Mouse (Mus musculus): ENCODE measurements around the gene Tesc.

Gene Tesc

GRCm38 (mm10) chr5:118045385-118045784 lies 17.8 kb downstream of the Tesc start:
- DNase-seq = no peak

DNA sequence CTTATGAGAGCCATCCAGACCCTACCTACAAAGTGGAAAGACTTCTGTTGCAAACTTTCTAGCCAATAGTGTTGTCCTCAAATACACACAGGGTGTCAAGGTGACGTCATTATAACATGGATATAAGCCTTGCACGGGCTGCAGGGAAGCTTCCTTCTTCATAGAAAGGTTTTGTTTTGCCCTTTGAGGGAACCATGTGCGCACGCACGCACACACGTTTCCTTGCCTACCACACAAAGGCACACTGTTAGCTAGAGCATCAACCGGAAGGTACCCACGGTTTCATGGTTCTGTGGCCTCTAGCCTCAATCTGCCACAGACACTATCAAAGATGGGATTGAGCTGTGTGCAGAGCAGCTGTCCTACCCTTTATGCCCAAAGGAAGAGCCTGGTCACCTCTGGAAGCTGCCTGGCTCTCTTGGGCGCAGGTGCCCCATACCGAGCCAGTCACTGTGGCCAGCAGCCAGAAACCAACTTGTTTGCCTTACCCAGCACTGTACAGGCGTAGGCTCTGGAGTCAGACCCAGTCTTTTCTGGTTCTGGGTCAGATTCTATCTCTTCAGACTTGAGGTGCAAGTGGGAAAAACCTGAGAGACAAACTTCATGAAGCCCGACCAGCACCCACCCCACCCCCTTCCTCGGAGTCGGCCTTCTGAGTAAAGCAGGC lies 19.7 kb downstream of the Tesc start:
- peak; percentile 38 for DNase-seq

- no peak for DNase-seq
These were observed 20.9 kb downstream of the Tesc start for GRCm38 (mm10) chr5:118048412-118048811.

DNA sequence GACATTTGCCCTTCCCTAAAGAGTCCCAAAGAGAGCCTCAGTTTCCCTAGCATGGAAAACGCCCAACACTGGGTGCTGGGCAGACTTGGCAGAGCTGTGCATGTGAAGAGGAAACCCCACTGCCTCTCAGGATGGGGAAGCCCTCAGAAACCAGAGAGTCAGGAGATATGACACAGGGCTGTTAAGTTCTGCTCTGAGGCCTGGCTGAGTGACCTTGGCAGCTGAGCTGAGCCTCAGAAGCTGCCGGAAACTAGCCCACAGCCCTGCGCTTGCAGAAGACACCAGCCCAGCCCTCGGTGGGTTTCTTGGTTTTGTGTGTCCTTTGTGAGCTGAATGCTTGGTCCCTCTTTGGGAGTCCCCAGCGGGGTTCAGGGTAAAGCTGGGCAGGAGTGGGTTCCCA lies 21.4 kb downstream of the Tesc start:
- DNase-seq = no peak

DNA sequence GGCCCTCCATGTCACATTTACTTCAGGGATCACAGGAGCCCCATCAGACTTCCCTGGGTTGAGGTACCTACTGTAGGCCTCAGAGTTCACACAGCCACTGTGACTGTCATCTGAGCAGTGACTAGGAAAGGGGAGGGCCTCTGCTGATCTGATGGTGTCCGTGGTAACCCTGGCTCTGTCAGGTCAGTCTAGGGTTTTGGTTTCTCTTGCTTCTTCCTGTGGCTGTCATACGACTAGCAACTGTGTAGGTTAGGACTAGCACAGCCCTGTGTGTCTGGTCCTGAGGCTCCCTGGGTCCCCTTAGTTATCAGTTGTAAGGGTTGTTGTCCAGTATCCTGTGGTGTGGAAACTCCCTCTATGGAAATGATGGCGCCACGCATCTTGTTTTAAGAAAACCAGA lies 23.2 kb downstream of the Tesc start:
- DNase-seq = no peak

- DNase-seq = peak; percentile 80
These were observed 24.6 kb downstream of the Tesc start for GRCm38 (mm10) chr5:118051981-118052662.

DNA sequence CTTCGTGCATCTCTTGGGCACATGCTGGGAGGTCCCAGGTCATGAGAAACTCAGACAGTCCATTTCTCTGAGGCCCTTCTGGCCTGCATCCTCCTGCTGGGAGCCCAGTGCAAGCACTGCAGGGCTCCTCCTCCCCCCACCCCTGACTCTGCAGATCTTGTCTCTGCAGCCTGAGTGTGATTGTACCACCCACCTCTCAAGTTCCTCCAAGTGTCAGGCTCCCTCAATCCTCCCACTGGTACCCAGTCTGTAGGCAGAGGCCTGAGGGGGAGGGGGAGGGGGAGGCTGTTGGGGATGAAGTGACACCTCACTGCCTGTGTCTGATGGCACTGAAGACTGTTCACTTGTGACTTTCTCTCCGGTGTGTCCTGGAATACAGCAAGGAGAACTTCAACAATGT lies 25.7 kb downstream of the Tesc start:
- DNase-seq = no peak

- peak; percentile 30 for DNase-seq
These were observed 30.1 kb downstream of the Tesc start for GRCm38 (mm10) chr5:118057508-118058111.

DNA sequence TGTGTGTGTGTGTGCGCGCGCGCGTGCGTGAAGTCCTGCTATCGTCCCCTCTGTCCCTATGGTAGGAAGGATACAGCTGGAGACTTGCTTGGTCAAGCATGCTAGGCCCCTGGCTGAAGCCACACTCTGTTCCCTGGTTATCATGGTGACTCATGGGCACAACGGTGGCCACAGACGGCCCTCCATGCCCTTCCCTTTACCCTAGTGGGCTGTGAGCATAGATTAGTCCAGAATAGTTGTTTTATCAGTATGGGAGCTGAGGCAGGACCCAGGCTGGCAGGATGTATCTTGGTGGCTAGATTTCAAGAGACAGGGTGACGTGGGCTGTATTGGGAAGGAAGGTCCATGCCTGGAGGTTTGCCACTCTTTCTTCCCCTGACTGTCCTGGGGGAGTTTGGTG lies 31.3 kb downstream of the Tesc start:
- DNase-seq = no peak

DNA sequence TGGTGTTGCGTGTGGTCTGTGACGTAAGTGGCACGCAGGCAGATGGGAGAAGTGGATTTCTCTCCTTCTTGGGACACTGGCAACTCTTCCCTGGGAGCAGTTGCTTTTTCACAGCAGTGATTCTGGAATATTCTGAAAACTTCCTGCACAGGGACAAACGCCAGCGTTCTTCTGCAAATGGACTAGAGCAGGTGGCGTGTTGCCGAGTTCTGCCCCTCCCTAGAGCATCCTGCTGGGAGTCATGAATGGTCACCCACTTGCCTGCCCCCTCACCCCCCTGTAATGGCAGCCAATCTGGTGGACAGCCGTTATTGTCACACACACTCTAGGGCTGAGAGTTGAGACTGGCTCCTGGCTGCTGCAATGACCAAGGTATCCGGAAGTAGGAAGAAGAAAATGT lies 32.1 kb downstream of the Tesc start:
- no peak for DNase-seq

- no peak for DNase-seq
These were observed 33.8 kb downstream of the Tesc start for GRCm38 (mm10) chr5:118061391-118061790.

- no peak for DNase-seq
These were observed 35.7 kb downstream of the Tesc start for GRCm38 (mm10) chr5:118063181-118063621.

DNA sequence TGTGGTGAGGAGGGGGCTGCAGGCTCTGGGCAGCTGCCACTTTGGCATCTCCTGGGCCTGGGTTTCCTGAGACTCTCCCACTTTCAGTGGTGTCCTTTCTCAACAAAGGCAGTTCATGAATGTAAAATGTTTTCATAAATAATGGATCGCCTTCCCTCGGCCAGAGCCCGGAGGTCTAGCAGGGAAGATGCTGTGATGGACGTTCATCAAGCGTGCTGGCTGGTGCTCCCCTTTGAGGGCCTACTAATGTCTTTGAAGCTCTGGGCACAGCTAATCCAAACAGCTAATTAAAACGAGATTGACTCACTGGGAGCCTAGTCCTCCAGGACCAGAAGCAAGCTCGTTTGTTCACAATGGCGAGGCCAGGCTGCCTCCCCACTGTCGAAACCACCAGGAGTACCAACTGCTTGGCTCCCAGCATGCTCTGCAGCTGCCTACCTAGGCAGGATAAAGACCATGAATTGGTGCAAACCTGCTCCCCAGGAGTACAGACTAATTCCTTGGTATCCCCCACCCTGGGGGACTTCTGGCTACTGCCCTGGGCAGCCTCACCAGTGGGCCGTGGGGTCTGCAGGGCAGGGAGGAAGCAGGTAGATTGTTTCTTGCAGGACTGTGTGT lies 36.9 kb downstream of the Tesc start:
- no peak for DNase-seq

GRCm38 (mm10) chr5:118065516-118066255 lies 38.1 kb downstream of the Tesc start:
- peak; percentile 81 for DNase-seq

DNA sequence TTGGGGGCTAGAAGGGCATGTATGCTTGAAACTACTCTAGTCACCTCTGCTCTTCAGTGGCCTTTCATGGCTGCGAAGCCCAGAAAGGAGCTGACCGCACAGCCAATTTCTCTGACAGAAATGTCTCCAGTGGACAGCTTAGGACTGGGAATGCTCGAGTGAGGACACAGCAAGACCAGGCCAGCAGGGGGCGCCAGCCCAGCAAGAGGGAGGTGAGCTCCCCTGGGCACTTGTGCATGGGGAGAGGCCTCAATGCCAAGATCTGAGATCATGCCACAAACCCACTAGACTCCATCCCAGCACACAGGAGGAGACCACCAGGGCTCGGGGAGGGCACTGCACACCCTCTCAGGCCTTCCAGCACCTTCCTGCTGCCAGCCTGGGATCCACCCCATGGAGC lies 39.3 kb downstream of the Tesc start:
- peak; percentile 75 for DNase-seq

- DNase-seq = no peak
These were observed 40.0 kb downstream of the Tesc start for GRCm38 (mm10) chr5:118067572-118067971.

GRCm38 (mm10) chr5:118067984-118068494 lies 40.5 kb downstream of the Tesc start:
- DNase-seq = no peak

DNA sequence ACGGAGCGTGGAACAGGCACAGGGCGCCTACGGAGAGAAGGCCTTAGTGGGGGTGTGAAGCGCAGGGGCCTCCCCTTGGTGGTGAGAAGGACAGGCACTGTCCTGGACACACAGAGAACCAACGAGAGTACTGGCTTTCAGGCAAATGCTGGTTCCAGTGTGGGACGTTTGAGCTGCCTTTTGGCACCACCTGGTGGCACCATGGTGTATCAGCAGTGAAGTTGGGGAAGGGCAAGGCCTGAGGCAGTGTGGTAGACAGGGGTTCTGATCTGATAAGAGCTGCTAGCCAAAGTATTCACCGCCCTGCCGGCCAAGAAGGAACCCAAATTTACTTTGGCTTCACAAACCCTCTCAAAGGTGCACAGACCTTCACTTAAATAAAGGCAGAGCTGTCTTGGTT lies 41.8 kb downstream of the Tesc start:
- peak; percentile 81 for DNase-seq

GRCm38 (mm10) chr5:118071766-118072165 lies 44.2 kb downstream of the Tesc start:
- peak; percentile 37 for DNase-seq

DNA sequence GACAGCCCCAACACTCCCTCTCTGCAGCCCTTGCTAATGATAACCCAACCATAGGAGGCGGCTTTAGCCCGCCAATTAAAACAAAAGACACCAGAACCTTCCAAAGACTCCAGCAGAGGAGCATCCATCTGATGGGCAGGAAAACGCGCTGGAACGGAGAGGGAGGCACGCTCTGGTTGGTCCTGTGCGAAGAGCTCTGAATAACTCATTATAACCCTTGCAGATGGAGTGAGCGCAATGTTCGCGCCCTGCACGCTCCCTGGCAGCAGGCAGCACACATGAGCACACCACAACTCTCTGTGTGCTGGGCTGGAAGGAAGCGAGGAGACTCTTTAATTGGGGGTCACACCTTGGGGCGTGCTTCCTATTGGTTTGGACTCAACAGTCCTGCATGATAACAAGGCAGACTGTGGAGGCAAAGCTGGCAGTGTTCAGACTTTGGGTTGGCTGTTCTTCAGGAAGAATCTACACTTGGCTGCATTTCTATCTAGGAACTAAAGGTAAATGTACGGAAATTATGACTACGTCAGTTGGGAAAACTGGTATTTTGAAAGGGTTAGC lies 45.8 kb downstream of the Tesc start:
- DNase-seq = no peak

DNA sequence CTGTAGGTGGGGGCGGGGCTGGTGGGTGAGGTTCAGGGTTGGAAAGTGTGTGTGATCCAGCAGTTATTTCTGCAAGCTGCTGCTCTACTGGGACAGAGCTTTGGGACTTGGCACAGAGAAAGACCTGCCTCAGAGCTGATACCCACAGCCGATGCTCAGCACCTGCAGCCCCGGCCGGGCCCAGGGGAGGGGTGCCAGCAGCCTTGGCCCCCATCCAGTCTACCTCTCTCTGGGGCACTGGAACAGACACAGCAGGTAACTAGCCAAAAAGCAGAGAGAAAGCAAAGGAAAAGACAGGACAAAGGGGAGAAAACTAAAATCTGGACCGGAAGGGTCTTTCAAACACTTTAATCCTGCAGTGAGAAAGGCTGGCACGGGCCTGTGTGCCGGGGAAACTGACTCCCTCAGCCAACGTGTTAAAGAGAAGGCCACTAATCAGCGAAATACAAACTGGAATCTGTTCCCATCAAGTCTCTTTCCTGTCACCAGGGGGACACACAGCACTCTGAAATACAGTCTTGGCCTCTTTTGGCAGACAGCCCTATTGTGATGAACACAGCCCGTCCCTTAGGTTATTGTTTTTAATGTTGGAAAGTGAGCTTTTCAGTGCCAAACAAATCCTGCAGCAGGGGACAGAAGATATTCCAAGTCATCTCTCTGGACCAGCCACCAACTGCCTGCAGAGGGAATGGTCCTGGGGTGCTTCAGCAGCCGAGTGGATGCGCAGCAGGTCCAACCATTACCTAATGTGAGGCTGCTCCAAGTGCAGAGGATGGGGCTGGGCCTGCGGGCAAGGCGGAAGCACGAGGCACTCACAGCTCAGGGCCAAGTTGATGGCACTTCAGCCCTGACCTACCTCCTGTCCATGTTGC lies 49.4 kb downstream of the Tesc start:
- DNase-seq = no peak

DNA sequence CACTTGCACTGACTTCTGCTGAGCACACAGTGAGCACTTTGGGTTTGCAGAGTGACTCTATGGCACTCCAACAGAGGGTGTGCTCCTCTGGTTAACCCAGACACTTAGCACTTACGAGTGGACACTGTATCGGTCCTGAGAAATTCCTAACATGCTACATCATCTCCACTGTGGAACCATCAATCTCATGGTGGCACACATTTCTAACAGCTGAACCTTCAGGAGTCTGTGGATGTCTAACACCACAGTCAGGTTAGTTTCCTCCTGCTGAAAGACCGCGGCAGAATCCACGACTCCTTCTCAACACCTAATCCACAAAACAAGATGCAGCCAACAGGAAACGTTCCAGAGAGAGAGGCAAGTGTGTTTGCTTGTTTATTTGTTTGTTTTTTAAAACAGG lies 51.0 kb downstream of the Tesc start:
- no peak for DNase-seq

All from kidney, adult 18-20 months (tissue).